Mouse (Mus musculus) megakaryocyte, embryonic 14.5 days (primary cell): Measurements from ENCODE around the gene Gda.

Experiments
- FLI1 ChIP-seq: IDR thresholded peaks from 2 replicates; pipeline ENCODE4 v1.6.1; 2012; ENCODE audit warnings: low read length, inconsistent platforms, mixed read lengths
- GATA1 ChIP-seq: IDR thresholded peaks from 3 replicates; pipeline ENCODE4 v1.6.1; 2012; ENCODE audit warnings: mixed read lengths, low read length, inconsistent platforms, borderline replicate concordance

- TF ChIP-seq FLI1, result no peak
- no peak for TF ChIP-seq GATA1
These were observed 6.8 kb upstream of the Gda start for GRCm38 (mm10) chr19:21480053-21480419.
